Mouse (Mus musculus) heart, adult 2 months (tissue): ENCODE data around the gene Ppp1r2.

ENCODE experiments used
- CTCF ChIP-seq: fragments of 200-600 bp; IDR thresholded peaks from 2 replicates; pipeline ENCODE4 v1.8.1; 2022; ENCODE audit warnings: antibody characterized with exemption, mild to moderate bottlenecking, moderate library complexity
- EP300 ChIP-seq: fragments of 200-500 bp; IDR thresholded peaks from 2 replicates; pipeline ENCODE4 v1.6.1; 2011; ENCODE audit warnings: low read depth, low read length, control low read depth; ENCODE audit not compliant: insufficient read depth
- POLR2A ChIP-seq: fragments of 200-500 bp; IDR thresholded peaks from 2 replicates; pipeline ENCODE4 v1.6.1; 2011; ENCODE audit warnings: mild to moderate bottlenecking, low read depth, low read length, control low read depth; ENCODE audit not compliant: insufficient read depth

GRCm38 (mm10) chr16:31318418-31318817 is 43.3 kb upstream of the Ppp1r2 start:
- TF ChIP-seq POLR2A (no peak), EP300 (no peak), CTCF (no peak)
